Mouse (Mus musculus) E14TG2a.4 (cell line): Measurements from ENCODE around the gene Ears2.

Source experiments
- H3K27me3 ChIP-seq: 2 replicates; pipeline ENCODE4 v1.6.1; 2014; ENCODE audit warnings: low read length, control low read depth; ENCODE audit not compliant: insufficient read depth
- H3K36me3 ChIP-seq: 2 replicates; pipeline ENCODE4 v1.6.1; 2014; ENCODE audit warnings: low read length, control low read depth; ENCODE audit not compliant: insufficient read depth
- H3K4me1 ChIP-seq: replicated peaks from 2 replicates; pipeline ENCODE4 v1.6.1; 2014; ENCODE audit warnings: low read depth, low read length, control low read depth
- H3K4me3 ChIP-seq: replicated peaks from 2 replicates; pipeline ENCODE4 v1.5.1; 2014; ENCODE audit warnings: mild to moderate bottlenecking, low read length
- H3K9me3 ChIP-seq: 2 replicates; pipeline ENCODE4 v1.6.1; 2014; ENCODE audit warnings: low read length, control low read depth
- CTCF ChIP-seq: conservative IDR thresholded peaks from 2 replicates; pipeline ENCODE4 v1.5.1; 2014; ENCODE audit warnings: low read length
- NANOG ChIP-seq: IDR thresholded peaks from 2 replicates; pipeline ENCODE4 v1.6.1; 2014; ENCODE audit warnings: borderline replicate concordance, low read length, mixed read lengths
- POU5F1 ChIP-seq: IDR thresholded peaks from 2 replicates; pipeline ENCODE4 v1.6.1; 2014; ENCODE audit warnings: low read length, borderline replicate concordance

The Ears2 gene

GRCm38 (mm10) chr7:122020667-122021354 lies 46.3 kb downstream of the Ears2 start, which contains the start of gene Gga2:
Gga2 (minus strand) TSS chr7:122021222.
- Histone ChIP-seq H3K4me1 (peaks cover 49% of the 10 kb centered on the region), H3K27me3 (no peaks in the 10 kb centered on the region), H3K4me3 (peak within 1 kb of the TSS; percentile 93), H3K36me3 (peaks cover 19% of the 10 kb centered on the region), H3K9me3 (no peaks in the 10 kb centered on the region)
- TF ChIP-seq CTCF = no peak
- TF ChIP-seq POU5F1 = no peak
- no peak for TF ChIP-seq NANOG

GRCm38 (mm10) chr7:122020273-122020666 lies 46.8 kb downstream of the Ears2 start:
- H3K27me3 ChIP-seq = no peaks in the 10 kb centered on the region
- no peaks in the 10 kb centered on the region for H3K9me3 ChIP-seq
- H3K4me1 ChIP-seq = peaks cover 55% of the 10 kb centered on the region
- TF ChIP-seq CTCF (no peak), NANOG (no peak), POU5F1 (no peak)
- H3K4me3 ChIP-seq = peak overlapping the region; percentile 93
- peaks cover 23% of the 10 kb centered on the region for H3K36me3 ChIP-seq

- Histone ChIP-seq H3K4me3 (peak overlapping the region; percentile 93), H3K4me1 (peaks cover 68% of the 10 kb centered on the region), H3K36me3 (peaks cover 24% of the 10 kb centered on the region), H3K27me3 (no peaks in the 10 kb centered on the region), H3K9me3 (no peaks in the 10 kb centered on the region)
- TF ChIP-seq CTCF = no peak
- no peak for TF ChIP-seq POU5F1
- no peak for TF ChIP-seq NANOG
Measured at GRCm38 (mm10) chr7:122018978-122019377, 48.1 kb downstream of the Ears2 start.

- Histone ChIP-seq H3K4me1 (peaks cover 75% of the 10 kb centered on the region), H3K9me3 (no peaks in the 10 kb centered on the region), H3K27me3 (no peaks in the 10 kb centered on the region), H3K4me3 (peak overlapping the region; percentile 93), H3K36me3 (peaks cover 31% of the 10 kb centered on the region)
- no peak for TF ChIP-seq NANOG
- TF ChIP-seq CTCF = no peak
- TF ChIP-seq POU5F1 = no peak
Measured at GRCm38 (mm10) chr7:122018247-122018646, 48.8 kb downstream of the Ears2 start.

- H3K4me1 ChIP-seq = peaks cover 83% of the 10 kb centered on the region
- H3K27me3 ChIP-seq = no peaks in the 10 kb centered on the region
Measured at GRCm38 (mm10) chr7:122015734-122016133, 51.3 kb downstream of the Ears2 start.

GRCm38 (mm10) chr7:122015105-122015504 lies 52.0 kb downstream of the Ears2 start:
- Histone ChIP-seq H3K9me3 (no peaks in the 10 kb centered on the region), H3K4me3 (peak overlapping the region; percentile 52), H3K4me1 (peaks cover 80% of the 10 kb centered on the region), H3K36me3 (peaks cover 63% of the 10 kb centered on the region), H3K27me3 (no peaks in the 10 kb centered on the region)
- TF ChIP-seq NANOG = no peak

More at GRCm38 (mm10) chr7:122015734-122016133, 51.3 kb downstream of the Ears2 start:
- TF ChIP-seq NANOG (no peak), CTCF (no peak), POU5F1 (no peak)
- peaks cover 56% of the 10 kb centered on the region for H3K36me3 ChIP-seq
- peak overlapping the region; percentile 52 for H3K4me3 ChIP-seq
- no peaks in the 10 kb centered on the region for H3K9me3 ChIP-seq

- Histone ChIP-seq H3K36me3 (peaks cover 78% of the 10 kb centered on the region), H3K4me1 (peaks cover 58% of the 10 kb centered on the region), H3K9me3 (no peaks in the 10 kb centered on the region), H3K4me3 (no peak overlapping the region), H3K27me3 (no peaks in the 10 kb centered on the region)
- TF ChIP-seq CTCF (no peak), NANOG (no peak), POU5F1 (no peak)
Measured at GRCm38 (mm10) chr7:122012949-122013348, 54.1 kb downstream of the Ears2 start.

- Histone ChIP-seq H3K9me3 (no peaks in the 10 kb centered on the region), H3K4me1 (peaks cover 53% of the 10 kb centered on the region), H3K27me3 (no peaks in the 10 kb centered on the region), H3K4me3 (no peak overlapping the region), H3K36me3 (peaks cover 80% of the 10 kb centered on the region)
- TF ChIP-seq NANOG (no peak), POU5F1 (no peak), CTCF (no peak)
Measured at GRCm38 (mm10) chr7:122012370-122012769, 54.7 kb downstream of the Ears2 start.

- no peaks in the 10 kb centered on the region for H3K27me3 ChIP-seq
- no peaks in the 10 kb centered on the region for H3K9me3 ChIP-seq
- H3K36me3 ChIP-seq = peaks cover 98% of the 10 kb centered on the region
- H3K4me1 ChIP-seq = peaks cover 26% of the 10 kb centered on the region
- TF ChIP-seq POU5F1 = no peak
- no peak for TF ChIP-seq NANOG
- no peak for TF ChIP-seq CTCF
- H3K4me3 ChIP-seq = no peak overlapping the region
Measured at GRCm38 (mm10) chr7:122000396-122000795, 66.7 kb downstream of the Ears2 start.
